Mouse (Mus musculus): Measurements from ENCODE around the gene Lrrc74b. TPM values are rescaled to one million over a fixed set of nuclear protein-coding genes. Genes with fewer than 3 reads are reported as not detected.
"Not testable (repeated sequence)": the region's sequence is repeated elsewhere in the genome, so short reads cannot be mapped to it uniquely, and the experiment has no call there.

Lrrc74b gene
- polyA plus RNA-seq, 1 experiment, result 0.88 TPM

DNA sequence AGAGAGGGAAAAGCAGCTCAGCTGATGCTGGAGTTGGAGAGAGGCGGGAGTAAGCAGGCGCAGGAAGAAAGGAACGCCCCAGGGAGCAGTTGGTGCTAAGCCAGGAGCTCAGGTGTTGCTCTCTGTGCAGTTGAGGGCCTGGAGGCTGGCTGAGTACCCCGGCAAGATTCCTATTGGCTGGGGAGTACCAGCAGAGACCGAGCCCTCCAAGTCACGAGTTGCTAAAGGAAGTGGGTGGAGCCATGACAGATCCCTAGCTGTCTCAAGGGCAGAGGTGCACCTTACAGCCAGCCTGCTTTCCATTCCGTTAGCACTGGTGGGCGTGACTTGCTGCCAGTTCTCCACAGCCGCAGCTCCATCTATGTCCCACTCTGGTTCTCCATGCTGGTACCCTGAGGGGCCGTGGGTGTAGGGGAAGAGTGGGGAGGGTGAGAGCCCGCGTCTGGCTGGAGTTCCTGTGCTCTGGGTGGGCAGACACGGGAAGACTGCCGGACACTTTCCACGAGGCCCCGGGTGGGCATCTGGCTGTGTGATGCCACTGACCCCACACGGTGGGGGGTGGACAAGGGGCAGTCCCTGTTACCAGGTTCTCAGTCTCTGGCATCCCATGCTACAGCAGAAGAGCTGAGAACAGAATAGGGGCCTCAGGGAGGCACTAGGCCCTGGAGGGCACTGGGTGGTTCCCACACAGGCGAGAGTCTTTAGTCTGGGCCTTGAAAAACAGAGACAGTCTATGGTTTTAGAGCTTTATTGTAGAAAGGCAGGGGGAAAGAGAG, 6.9 kb downstream of the Lrrc74b start:
- DNase-seq (ENCODE audit: extremely low spot score in 1 of 2, low spot score in 1 of 2), result peak in 1 of 2 experiments; percentile 50

DNA sequence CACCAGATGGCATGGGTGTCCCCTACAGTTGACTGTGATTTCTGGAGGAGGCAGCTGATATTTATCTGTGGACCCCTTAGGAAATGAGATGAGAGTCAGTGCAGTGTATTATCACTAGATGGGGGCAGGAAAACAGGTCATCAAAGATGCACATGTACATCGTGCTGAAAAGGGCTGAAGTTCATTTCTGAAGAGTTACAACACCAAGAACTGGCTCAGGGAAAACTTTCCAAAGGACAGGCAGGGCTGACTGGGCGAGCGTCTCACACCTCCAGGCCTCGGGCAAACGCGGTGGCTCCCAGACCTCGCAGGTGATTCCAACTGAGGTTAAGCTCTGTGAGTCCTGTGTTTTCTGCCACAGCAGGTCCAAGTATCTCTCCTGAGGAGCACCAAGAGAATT, 8.2 kb downstream of the Lrrc74b start:
- no peak for DNase-seq (ENCODE audit: extremely low spot score in 1 of 2, low spot score in 1 of 2)

DNA sequence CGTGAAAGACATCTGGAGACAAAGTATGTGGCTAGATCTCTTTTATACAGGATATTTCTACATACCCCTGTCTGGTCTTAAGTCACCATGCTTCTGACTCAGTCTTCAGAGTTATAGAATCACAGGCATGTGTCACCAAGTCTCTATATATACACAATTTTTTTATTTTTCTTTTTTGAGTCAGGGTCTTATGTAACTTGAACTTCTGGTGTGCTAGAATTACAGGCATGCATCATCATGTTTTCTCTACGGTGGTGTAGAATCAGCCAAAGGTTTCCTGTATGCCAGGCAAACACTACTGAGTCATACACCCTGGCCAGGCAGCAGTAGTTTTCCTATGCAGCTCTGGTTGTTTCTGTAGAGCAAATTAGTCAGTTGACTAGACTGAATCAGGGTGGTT, 18.4 kb downstream of the Lrrc74b start:
- no peak for DNase-seq (ENCODE audit: extremely low spot score in 1 of 2, low spot score in 1 of 2)

DNA sequence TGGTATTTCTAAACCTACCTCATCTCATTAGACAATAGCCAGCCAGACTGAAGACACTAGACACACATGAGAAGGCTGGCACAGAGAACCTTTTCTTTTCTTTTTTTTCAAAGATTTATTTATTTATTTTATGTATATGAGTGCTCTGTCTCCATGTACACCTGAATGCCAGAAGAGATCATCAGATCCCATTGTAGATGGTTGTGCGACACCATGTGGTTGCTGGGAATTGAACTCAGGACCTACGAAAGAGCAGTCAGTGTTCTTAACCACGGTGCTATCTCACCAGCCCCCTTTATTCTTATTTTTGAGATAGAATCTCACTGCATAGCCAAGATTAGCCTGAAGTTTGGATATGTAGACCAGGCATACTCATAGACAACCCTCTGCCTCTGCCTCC, 24.5 kb downstream of the Lrrc74b start:
- no peak for DNase-seq (ENCODE audit: extremely low spot score in 1 of 2, low spot score in 1 of 2)

DNA sequence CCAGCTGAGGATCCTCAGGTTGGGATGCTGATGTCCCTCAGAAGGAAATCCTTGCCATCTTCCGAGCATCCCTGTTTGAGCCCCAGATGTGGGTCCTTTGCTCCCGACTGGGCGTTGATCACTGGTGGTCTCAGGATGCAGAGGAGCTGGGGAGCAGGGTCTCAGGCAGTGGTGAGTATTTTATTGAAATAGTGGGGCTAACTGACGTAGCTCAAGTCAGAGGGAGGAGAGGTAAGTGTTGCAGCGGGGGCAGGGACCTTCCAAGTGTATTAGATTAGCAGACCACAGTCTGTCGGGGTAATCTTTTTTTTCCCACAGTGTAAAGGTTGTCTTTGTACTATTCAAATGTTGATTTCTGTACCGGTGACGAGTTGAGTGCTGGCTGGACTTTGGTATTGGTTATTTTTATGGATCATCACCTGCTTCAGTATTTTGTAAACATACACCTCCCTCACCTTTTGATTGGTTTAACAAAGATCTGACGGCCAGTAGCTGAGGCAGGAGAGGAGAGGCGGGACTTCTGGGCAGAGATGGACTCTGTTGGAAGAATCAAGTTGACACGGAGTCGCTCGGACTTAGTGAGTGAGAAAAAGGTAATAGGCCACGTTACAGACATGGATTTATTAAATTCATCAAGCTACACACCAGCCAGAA, 28.2 kb downstream of the Lrrc74b start:
- no peak for DNase-seq (ENCODE audit: extremely low spot score in 1 of 2, low spot score in 1 of 2)

DNA sequence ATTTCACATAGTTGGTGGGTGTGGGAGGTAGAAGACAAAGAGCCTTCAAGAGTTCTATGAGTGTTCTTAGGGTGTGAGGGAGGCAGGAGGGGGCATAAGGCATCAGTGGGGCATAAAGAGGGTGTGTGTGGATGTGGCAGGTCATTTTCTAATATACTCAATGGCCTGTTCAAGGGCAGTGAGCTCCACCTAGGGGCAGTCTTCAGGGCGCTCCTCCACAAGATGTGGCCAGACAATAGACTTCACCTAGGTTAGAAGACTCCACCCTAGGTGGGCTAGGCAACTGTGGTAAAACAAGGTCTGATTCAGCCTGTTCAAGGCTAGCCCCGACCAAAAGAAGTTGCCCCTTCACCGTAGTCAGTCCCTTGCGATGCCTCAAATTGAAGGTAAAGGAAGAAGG, 28.8 kb downstream of the Lrrc74b start:
- no peak for DNase-seq (ENCODE audit: extremely low spot score in 1 of 2, low spot score in 1 of 2)

DNA sequence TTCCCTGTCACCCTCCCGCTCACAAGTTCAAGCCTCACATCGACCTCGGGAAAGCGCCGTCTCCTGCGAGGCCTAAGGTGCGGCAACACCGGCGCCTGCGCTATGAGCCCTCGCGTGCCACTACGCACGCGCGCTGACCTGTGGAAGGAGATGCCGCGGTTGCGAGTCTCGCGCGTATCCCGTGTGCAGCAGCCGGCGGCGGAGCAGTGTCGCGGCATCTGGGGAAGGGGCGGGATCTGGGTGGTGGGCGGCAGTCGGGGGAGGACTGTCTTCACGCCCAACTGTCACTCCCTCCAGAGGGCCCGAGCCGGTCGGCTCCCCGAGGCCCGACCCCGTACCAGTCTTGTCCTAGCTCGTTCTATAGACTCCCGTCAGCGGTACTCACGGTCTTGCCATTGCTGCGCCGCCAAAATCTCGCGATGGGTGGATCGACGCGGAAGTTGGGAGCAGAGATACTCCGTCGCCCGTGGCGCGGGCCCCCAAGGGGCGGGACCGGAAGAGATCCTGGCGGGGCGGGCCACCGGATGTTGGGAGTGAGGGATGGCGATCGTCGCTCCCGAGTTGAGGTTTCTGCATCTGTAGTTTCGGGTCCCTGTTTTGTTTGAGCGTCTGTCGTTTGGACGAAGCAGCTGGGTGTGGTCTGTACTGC, 30.3 kb downstream of the Lrrc74b start, which contains the start of gene Thap7:
Thap7 (minus strand) TSS at position 497 of the 649 bp plus-strand sequence.
- DNase-seq (ENCODE audit: extremely low spot score in 1 of 2, low spot score in 1 of 2), result peak; percentile 92 to 96

DNA sequence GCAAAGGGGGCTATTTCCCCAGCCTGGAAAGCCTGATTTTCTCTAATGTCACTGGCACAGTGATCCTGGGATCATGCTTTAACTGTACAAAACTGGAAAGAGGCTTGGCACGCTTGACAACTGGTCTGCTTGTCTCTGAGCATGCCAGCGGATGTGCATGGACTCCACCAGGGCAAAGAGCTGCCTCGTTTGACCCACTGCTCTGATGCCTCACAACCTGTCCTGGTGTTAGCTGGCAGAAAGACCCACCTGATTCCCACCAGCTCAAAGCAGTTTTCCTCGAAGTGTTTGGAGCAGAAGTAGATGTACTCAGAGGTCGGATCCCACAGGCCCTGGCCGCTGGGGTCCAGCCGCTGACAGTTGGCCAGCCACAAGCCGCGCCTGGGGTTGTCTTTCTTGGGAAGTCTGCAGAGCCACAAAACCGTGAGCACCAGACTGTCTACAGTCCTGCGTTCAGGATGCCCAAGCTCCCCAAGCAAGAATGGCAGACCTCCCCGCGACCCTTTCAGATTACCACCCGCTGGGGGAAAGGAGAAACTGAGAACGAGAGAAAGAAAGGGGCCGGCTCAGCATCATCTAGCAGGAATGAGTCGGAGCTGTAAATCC, 31.0 kb downstream of the Lrrc74b start:
- no peak for DNase-seq (ENCODE audit: extremely low spot score in 1 of 2, low spot score in 1 of 2)

DNA sequence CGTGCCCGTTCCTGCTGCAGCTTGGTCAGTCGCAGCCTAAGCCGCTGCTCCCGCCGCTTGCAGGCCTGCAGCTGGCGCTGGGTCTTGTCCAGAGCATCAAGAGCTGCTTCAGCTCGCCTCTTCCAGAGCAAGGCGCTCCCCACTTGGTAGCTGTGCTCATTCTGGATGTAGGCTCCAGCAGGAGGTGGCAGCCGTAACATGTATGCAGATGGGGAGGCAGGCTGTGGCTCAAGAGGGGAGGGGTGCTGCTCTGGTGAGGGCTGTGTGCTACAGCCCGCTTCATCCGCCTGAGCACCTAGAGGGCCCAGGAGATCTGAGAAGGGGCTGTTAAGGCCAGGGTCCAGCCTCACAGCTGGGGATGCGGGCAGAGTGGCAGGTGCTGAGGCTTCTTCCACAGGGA, 32.8 kb downstream of the Lrrc74b start:
- no peak for DNase-seq (ENCODE audit: extremely low spot score in 1 of 2, low spot score in 1 of 2)

DNA sequence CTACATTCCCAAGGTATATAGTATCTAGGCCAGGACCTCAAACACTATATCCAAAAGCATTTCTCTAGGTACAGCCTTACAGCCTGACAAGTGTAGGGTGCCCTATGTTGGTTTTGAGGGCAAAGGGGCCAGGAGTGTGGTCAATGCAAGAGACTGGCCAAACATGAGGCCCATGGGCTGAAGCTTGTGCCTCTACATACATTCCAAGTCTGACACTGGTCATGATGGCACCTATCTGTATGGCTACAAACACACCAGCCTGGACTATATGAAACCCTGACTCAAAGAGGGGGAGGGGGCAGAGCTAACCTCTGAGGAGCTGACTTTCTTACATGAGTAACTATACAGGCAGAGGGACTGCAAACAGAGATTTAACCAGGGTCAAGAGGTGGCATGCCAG, 33.4 kb downstream of the Lrrc74b start:
- DNase-seq (ENCODE audit: extremely low spot score in 1 of 2, low spot score in 1 of 2), result no peak

DNA sequence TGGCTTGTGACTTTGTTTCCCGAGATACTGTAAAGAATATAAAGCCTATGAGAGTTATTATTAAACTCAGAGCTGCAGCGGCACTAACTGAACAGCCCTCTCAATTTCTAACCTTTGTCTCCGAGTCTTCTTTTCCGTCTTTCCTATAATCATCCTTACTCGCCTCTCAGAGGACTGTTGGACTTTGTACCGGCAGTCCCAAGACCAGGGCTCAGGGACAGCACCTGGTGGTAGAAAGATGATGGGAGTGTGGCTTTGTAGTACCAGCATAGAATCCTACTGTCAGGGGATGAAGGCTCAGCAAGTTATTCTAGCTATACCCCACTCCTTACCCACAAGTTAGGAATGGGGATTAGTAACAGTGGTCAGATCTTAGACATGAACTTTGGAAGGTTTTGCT, 34.8 kb downstream of the Lrrc74b start:
- DNase-seq (ENCODE audit: extremely low spot score in 1 of 2, low spot score in 1 of 2), result no peak

DNA sequence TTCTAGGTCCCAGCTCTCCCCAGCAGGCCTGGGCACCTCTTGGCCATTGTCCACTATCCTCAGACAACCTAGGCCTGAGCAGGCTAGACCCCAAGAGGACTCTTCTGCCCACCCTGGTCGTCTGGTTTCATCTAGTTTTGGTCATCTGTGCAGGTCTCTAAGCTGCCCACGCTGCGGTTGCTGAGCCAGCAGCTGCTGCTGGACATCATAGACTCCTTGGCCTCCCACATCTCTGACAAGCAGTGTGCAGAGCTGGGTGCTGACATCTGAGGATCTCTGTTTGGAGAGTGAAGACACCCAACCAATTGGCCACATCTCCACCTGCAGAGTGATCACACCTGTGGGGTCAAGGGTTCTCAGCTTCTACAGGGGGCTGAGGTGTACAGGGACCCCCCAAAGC, 35.5 kb downstream of the Lrrc74b start:
- no peak for DNase-seq (ENCODE audit: extremely low spot score in 1 of 2, low spot score in 1 of 2)

DNA sequence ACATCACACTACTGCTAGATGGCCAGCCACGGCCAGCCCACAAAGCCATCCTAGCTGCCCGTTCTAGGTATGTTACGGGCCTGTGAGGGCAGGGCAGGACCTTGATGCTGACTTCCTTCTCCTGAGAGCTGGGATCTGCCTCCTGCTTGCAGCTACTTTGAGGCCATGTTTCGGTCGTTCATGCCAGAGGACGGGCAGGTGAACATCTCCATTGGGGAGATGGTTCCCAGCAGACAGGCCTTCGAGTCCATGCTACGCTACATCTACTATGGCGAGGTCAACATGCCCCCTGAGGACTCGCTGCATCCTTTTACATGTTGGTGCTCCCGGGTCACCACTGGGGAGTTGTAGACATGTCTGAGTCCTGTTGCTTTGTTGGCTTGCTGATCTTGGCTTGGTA, 36.9 kb downstream of the Lrrc74b start:
- DNase-seq (ENCODE audit: extremely low spot score in 1 of 2, low spot score in 1 of 2), result no peak

DNA sequence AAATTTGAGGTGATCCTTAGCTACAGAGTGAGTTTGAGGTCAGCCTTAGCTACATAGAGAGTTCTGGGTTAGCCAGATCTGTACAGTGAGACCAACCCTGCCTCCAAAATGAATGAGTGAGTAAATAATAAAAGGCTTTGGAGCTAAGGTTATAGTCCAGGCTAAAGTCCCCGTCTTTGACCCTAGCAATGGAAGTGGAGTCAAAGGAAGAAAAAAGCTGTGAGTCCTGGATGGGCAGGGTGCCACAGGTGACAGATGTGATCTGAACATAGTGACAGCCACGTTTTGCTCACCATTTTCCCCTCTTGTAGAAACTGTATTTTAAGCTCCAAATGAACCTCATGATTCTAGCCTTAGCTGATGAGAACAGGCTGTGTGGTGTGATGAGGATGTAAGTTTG, 42.1 kb downstream of the Lrrc74b start:
- DNase-seq (ENCODE audit: extremely low spot score in 1 of 2, low spot score in 1 of 2), result no peak

DNA sequence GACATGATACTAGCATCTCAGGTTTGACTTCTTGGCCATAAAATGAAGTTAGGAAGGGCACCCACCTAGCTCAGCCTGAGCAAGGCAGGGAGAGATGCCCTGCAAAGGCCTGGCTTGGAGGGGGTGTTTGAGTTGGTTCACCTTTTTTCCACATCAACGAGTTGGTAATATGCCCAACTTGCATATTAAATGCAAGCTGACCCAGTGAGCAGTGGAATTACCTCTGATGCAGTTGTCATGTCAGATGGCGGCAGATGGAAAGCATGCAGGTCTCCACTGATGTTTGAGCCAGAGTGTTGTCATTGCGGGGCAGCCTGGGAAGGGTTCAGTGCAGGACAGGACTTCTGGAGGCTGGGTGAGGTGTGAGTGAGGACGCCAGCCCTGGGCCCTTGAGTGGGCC, 49.6 kb downstream of the Lrrc74b start:
- no peak for DNase-seq (ENCODE audit: extremely low spot score in 1 of 2, low spot score in 1 of 2)

DNA sequence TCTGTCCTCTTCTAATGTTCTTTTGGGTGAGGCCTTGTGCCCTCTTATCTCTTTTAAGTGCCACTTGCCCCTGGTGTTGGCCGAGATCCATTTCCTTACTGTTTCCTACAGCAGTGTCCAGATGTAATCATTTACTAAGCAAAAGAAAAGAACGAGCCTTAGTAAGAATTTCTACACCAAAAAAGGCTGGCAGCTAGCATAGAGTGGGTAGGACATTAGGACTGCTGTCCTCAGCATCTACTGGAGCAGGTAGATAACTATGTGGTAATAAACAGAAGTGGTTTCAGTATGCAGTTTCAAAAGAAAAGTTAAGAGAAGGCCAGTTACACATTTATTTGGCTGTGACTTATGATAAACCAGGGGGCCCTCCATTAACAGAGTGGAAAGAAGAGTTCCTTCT, 50.4 kb downstream of the Lrrc74b start:
- DNase-seq (ENCODE audit: extremely low spot score in 1 of 2, low spot score in 1 of 2), result no peak

DNA sequence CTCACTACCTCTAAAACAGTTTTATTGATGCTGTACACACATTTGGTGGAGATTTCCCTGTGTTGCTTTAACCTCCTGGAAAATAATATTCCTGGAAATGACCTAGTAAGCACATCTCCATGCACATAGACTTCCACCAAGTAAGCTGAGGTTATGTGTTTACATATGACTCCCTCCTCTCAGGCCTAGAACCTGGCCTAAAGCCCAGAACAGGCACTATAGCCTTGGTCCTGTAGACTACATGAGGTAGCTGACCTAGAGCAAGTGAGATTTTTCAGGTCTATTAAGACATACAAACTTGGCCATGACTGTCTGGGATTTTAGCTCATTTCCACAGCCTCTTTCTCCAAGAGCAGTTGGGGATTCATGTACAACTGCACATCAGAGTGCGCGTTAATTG, 50.9 kb downstream of the Lrrc74b start:
- DNase-seq (ENCODE audit: extremely low spot score in 1 of 2, low spot score in 1 of 2), result no peak

DNA sequence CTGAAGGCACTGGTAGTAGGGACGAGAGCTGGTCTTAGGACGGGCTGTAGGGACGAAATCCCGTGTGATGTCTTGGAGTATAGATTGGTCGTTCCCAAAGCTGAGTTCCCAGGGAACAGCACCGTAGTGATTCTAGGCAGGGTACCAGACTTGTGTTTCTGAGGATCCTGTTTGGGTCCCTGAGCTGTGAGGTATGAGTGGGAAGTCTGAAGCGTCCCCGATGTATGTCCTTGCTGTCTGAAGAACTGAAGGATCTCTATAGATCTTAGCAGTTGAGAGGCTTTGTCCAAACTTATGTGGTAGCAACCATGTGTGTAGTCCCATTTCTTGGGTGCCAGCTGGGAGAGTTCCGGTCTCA, 51.8 kb downstream of the Lrrc74b start:
- DNase-seq (ENCODE audit: extremely low spot score in 1 of 2, low spot score in 1 of 2), result no peak

DNA sequence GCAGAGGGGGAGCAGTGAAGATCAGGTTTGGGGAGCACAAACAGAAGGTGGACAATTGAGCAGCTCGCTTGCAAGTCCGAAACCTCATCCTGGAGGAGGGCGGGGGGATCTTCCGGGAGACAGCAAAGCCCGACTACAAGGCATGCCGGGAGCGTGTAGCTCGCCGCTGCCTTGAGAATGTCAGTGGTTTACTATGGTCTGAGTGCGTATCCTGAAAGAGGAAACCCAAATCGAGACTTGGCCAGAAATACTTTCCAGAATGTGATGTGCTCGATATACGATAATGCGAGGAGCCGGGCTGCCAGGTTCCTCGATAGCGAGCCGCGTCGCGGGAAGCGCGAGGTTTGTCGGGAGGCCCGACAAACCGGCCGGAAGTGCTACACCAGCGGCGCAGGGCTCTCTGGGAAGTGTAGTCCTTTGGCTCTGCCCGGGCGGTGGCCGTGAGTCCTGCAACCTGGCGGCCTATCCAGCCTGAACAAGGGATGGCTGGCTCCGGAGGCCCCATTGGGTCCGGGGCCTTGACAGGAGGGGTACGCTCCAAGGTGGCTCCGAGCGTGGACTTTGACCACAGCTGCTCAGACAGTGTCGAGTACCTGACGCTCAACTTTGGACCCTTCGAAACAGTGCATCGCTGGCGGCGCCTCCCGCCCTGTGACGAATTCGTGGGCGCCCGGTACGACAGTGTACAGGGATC, 52.4 kb downstream of the Lrrc74b start, which contains the start of gene Lztr1:
Lztr1 (plus strand) TSS at position 143 of the 694 bp plus-strand sequence.
- DNase-seq (ENCODE audit: extremely low spot score in 1 of 2, low spot score in 1 of 2), result peak; percentile 76 to 88

DNA sequence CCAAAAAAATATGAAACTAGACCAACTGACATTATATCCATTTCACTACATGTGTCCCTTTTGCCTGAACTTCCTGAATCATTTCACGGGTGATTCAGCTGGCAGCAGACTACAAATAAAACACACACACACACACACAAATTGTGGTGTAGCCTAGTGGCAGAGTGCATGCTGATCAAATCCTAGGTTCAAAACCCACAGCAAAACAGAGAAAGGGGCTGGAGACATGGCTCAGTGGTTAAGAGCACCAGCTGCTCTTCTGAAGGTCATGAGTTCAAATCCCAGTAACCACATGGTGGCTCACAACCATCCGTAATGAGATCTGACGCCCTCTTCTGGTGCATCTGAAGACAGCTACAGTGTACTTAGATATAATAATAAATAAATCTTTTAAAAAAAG, 53.0 kb downstream of the Lrrc74b start:
- not testable (repeated sequence) for DNase-seq (ENCODE audit: extremely low spot score in 1 of 2, low spot score in 1 of 2)

Measured in frontal cortex, adult 2 months (tissue).